Mouse (Mus musculus): ENCODE data around the gene Myoz1.
"Not testable (repeated sequence)": the region's sequence is repeated elsewhere in the genome, so short reads cannot be mapped to it uniquely, and the experiment has no call there.

Myoz1 gene

GRCm38 (mm10) chr14:20656361-20656760 is at the start of gene Myoz1:
TSS of gene Myoz1 (minus strand) at chr14:20656540.
- DNase-seq: no peak

DNA sequence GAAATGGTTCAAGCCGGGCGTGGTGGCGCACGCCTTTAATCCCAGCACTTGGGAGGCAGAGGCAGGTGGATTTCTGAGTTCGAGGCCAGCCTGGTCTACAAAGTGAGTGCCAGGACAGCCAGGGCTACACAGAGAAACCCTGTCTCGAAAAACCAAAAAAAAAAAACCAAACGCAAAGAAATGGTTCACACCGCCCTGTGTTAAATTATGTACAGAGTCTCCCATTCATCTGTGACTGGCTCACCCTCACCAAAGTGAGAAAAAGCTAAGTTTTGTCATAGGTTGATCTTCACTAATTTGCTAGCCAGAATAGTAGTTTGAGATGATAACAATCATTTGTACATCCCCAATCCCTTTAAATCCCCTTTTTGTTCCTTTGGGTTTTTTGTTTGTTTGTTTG is 47.1 kb upstream of the Myoz1 start:
- not testable (repeated sequence) for DNase-seq

GRCm38 (mm10) chr14:20702741-20703381 is 46.5 kb upstream of the Myoz1 start, which contains the start of gene Chchd1:
TSS of gene Chchd1 (plus strand) at chr14:20703006.
- peak; percentile 86 to 88 for DNase-seq

DNA sequence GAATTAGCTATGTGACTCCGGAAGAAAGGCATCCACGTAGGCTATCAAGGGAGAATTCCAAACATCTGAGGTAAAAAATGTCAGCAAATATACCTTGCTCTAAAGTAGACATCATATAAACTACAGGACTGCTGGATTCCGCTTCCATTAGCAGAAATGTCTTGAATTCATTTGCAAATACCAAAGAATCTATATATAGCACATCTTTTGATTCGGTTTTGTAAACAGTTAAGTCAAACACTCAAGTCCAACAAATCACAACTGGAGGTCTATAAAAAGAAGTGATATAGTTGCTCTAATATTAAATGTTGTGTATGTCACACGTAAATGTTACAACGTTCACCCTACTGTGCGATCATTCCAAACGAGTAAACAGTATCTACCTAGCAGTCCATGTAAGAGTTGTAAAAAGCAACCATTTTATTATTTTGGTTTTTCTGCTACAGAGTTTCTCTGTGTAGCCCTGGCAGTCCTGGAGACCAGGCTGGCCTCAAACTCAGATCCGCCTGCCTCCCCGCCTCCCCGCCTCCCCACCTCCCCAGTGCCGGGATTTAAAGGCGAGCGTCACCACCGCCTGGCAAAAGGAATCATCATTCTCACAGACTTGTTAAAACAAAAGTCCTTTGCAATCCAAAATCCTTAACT is 45.9 kb upstream of the Myoz1 start:
- no peak for DNase-seq

DNA sequence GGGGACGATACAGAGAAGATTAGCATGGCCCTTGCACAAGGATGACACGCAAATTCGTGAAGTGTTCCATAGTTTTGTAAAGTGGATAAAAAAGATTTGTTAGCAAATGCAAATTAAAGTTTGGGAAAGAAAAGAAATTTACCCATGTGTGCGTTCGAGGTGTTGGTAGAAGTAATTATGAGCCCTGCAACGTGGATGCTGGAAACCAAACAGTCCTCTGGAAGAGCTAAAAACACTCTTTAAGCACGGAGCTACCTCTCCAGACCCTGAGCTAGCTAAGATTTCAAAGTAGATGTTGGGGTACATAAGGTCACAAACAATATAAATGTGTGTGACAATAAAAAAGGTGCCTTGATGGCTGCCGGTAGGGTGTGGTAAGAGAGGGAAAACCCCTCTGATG is 45.2 kb upstream of the Myoz1 start:
- DNase-seq: no peak

DNA sequence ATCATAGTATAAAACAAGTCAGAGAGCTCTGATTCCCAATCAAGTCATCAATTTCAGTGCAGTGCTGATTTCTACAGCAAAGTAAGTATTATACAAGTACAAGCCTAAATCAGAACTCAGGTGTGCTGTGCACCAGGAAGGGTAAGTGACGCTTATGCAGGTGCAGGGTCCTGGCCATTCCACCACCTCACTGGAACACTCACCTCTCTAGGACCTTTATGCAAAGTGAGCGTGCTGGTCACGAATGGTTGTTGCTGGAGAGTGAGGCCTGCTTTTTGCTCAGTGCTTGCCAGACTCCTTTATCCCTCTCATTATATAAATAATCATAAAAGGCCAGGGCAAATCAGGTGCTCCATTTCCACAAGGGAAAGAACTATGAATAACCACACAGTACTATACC is 44.0 kb upstream of the Myoz1 start:
- no peak for DNase-seq

GRCm38 (mm10) chr14:20698515-20698914 is 42.2 kb upstream of the Myoz1 start:
- no peak for DNase-seq

DNA sequence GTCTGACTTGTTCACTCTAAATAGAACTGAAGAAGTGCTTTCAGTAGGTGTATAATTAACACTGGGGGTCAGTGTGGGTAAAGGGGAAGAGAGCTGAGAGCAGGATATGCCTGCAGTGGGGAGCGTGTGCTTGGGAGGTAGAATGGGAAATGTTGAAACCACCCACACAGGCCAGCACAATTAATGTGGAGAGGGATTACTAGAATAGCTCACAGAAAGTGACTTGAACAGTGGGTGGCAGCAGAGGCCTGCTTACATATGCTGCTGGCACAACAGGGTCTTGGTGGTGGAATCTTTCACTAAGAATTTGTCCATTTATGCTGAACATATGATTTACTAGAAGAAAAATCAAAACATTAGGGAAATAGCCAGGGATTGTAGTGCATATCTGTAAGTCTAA is 40.6 kb upstream of the Myoz1 start:
- DNase-seq: peak; percentile 48 to 51

- peak in 1 of 2 experiments; percentile 17 for DNase-seq
Measured at GRCm38 (mm10) chr14:20695761-20696520, 39.6 kb upstream of the Myoz1 start.

DNA sequence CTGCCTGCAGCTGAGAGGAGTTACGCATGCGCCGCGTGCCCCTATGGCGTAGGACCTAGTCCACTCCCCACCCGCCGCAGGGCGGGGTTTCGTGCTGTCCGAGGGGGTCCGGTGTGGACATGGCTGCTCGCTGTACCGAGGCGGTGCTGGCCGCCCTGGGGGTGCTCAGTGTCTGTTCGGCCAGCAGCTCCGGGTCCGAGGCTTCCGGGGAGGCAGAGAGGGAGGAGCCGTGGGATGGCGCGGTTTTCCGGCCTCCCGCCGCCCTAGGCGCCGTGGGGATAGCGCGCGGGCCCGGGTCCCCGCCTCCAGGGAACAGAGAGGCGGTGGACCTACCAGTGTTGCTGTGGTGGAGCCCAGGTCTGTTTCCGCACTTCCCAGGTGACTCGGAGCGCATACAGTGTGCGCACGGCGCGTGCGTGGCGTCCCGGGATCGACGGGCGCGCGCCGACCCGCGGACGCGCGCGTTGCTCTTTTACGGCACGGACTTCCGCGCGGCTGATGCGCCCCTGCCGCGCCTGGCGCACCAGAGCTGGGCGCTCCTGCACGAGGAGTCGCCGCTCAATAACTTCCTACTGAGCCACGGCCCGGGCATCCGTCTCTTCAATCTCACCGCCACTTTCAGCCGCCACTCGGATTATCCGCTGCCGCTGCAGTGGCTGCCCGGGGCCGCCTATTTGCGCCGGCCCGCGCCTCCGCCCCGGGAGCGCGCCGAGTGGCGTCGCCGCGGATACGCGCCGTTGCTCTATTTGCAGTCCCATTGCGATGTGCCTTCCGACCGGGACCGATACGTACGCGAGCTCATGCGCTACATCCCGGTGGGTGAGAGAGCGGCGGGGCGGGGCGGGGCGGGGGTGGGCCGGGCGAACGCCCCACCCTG is 38.8 kb upstream of the Myoz1 start, which contains the start of gene Fut11:
Fut11 (plus strand) TSS at position 85 of the 877 bp plus-strand sequence.
- DNase-seq: peak; percentile 80 to 83

- DNase-seq: peak in 1 of 2 experiments; percentile 23
Measured at GRCm38 (mm10) chr14:20694185-20694883, 38.0 kb upstream of the Myoz1 start.

GRCm38 (mm10) chr14:20693589-20694101 is 37.3 kb upstream of the Myoz1 start:
- DNase-seq: no peak

GRCm38 (mm10) chr14:20691772-20692171 is 35.4 kb upstream of the Myoz1 start:
- no peak for DNase-seq

DNA sequence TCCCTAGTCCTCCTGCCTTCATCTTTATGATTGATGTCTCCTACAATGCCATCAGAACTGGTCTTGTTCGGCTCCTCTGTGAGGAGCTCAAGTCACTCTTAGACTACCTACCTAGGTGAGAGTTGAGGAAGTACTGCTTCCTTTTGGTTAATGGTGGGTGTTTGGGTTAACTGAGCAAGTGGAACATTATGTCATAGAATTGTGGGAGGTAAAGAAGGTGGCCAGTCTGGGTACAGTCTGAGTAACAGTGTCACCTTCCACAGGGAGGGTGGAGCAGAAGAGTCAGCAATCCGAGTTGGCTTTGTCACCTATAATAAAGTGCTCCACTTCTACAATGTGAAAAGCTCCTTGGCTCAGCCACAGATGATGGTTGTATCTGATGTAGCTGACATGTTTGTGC is 32.7 kb upstream of the Myoz1 start:
- peak; percentile 29 to 35 for DNase-seq

- no peak for DNase-seq
Measured at GRCm38 (mm10) chr14:20686576-20686975, 30.2 kb upstream of the Myoz1 start.

- DNase-seq: peak; percentile 64 to 65
Measured at GRCm38 (mm10) chr14:20682498-20682897, 26.2 kb upstream of the Myoz1 start.

DNA sequence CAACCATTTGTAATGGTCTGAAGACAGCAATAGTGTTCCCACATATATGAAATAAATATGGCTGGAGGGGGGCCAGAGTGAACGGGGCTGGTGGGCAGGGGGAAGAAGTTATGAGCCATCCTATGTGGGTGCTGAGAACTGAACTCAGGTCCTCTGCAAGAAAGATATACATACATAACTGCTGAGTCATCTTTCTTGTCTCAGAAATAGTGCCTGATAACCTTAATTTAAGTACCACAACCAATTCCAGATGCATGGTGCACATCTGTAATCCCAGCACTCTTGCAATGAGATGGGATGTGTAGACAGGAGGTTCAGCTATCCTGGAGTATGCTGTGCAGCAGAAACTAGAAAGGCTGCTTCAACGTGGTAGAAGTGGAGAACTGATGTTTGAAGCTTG is 25.4 kb upstream of the Myoz1 start:
- no peak for DNase-seq

DNA sequence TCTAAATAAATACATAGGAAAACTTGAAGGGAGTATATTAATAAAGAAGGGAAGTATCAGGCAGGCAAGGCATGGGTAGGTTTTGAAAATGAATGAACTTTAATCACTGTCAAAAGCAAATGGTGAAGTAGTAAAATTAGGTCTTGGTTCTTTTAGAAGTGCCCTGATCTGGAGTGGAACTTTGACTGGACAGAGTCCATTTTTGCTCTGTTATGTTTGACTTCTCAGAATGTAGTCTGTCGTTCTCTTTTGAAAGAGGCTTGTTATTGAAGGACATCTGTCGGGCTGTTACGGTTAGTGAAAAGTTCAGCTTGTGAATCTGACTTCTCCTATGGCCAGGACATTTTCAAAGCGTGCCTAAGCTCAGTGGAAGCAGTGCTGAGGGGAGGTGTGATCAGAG is 21.6 kb upstream of the Myoz1 start:
- no peak for DNase-seq

- peak; percentile 97 for DNase-seq
Measured at GRCm38 (mm10) chr14:20674064-20674833, 17.9 kb upstream of the Myoz1 start, which contains the start of gene Sec24c. TSS of gene Sec24c (plus strand) at chr14:20674308.

- DNase-seq: peak in 1 of 2 experiments; percentile 45
Measured at GRCm38 (mm10) chr14:20673735-20674063, 17.4 kb upstream of the Myoz1 start.

- DNase-seq: peak; percentile 68 to 75
Measured at GRCm38 (mm10) chr14:20672990-20673389, 16.6 kb upstream of the Myoz1 start.

Data from B cell, adult 2 months (primary cell).